Mouse (Mus musculus): ENCODE data around the gene Fam162a.
"Not testable (repeated sequence)": the region's sequence is repeated elsewhere in the genome, so short reads cannot be mapped to it uniquely, and the experiment has no call there.

DNA sequence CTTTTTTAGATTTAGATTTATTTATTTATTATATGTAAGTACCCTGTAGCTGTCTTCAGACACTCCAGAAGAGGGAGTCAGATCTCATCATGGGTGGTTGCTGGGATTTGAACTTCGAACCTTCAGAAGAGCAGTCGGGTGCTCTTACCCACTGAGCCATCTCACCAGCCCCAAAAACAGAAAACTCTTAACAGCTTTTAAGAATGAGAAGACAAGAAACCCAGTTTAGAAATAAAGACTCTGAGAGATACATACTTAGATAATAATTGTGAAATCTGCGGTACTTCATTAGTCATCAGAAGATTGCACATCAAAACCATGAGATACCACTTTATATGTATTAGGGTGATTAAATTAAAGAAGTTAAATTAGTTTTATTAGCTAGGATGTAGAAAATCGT lies 72.5 kb downstream of the Fam162a start:
- not testable (repeated sequence) for TF ChIP-seq CTCF (IDR thresholded peaks at IDR 0.05; ENCODE audit: control insufficient read depth, insufficient read depth, low read length); POLR2A (IDR thresholded peaks at IDR 0.05; ENCODE audit: borderline replicate concordance, control insufficient read depth, low read depth, low read length)

All from bone marrow, adult 2 months (tissue).